Mouse (Mus musculus): ENCODE results near the gene H2-DMb1. TPM values are rescaled to one million over a fixed set of nuclear protein-coding genes. Genes with fewer than 3 reads are reported as not detected.

Gene H2-DMb1
- polyA plus RNA-seq, 1 experiment from 2014 or later, result 0.38 TPM

DNA sequence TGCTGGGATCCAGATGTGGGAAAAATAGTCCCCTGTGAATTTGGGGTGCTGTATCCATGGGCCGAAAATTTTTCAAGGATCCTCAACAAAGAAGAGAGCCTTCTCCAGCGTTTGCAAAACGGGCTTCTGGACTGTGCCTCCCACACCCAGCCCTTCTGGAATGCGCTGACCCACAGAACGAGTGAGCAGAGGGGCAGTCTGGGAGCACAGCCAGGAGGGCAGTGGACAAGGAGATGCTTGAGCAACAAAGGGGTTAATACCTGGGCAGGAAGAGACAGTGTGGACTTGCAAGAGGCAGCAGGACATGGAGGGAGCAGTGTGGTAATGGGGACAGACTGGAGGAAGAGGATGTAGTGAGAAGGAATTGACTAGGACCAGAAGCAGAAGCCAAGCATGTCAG is 2.7 kb downstream of the H2-DMb1 start:
- H3K4me3 ChIP-seq (ENCODE audit: control insufficient read depth in 1 of 2, insufficient read depth in 1 of 2, low read depth in 1 of 2, low read length in 2 of 2), result no peak overlapping the region
- no peak overlapping the region for H3K9ac ChIP-seq (ENCODE audit: low read length)
- no peak for ATAC-seq (ENCODE audit: insufficient number of reproducible peaks, insufficient read depth, low FRiP score, low read depth)
- no peaks in the 10 kb centered on the region for H3K4me1 ChIP-seq (ENCODE audit: control insufficient read depth in 2 of 2, insufficient read depth in 2 of 2, low read length in 2 of 2)
- no peak overlapping the region for H3K4me2 ChIP-seq (ENCODE audit: low read length)
- no peaks in the 10 kb centered on the region for H3K27me3 ChIP-seq (ENCODE audit: control insufficient read depth, insufficient read depth, low read length)
- H3K27ac ChIP-seq (replicated peaks in 1 of 2; ENCODE audit: control insufficient read depth in 1 of 2, insufficient read depth in 1 of 2, low read depth in 2 of 2, low read length in 2 of 2), result no peak overlapping the region
- no peaks in the 10 kb centered on the region for H3K9me3 ChIP-seq (ENCODE audit: control insufficient read depth, low read length)
- H3K36me3 ChIP-seq (ENCODE audit: control insufficient read depth, insufficient read depth, low read length), result no peaks in the 10 kb centered on the region
- 37% methylated on average over 5 of the region's 5 CpGs for WGBS

DNA sequence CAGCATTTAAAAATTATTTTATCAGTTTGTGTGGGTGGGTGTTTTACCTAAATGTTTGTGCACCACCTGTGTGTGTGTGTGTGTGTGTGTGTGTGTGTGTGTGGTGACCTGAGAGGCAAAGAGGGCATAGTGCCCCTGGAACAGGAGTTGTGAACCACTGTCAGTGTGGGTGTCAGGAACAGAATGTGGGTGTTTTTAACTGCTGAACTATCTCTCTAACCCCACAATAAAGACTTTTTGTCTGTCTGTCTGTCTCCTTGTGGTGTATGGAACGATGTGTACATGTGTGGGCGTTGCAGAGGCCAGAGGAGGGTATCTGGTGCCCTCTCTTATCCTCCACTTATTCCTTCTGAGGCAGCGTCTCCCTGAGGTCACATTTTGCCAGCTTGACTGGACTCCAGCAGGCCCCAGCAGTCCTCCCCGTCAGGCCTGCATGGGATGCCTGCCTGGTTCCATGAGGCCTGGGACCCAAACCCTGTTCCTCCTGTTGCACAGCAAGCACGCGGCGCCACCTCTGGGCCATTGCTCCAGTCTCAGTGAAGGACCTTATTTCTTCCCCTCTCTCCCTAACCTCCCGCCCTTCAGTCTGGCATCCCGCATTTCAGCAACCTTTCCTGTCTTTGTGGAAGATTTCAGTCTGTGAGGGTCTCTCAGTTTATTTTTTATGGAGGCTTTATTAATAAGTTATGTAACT is 11.5 kb downstream of the H2-DMb1 start:
- no peaks in the 10 kb centered on the region for H3K36me3 ChIP-seq (ENCODE audit: control insufficient read depth, insufficient read depth, low read length)
- H3K9ac ChIP-seq (ENCODE audit: low read length), result no peak overlapping the region
- no peak overlapping the region for H3K27ac ChIP-seq (replicated peaks in 1 of 2; ENCODE audit: control insufficient read depth in 1 of 2, insufficient read depth in 1 of 2, low read depth in 2 of 2, low read length in 2 of 2)
- 0 out of 2 replicates have a peak, but pooled peaks cover 4% of the 10 kb centered on the region for H3K9me3 ChIP-seq (ENCODE audit: control insufficient read depth, low read length)
- ATAC-seq (ENCODE audit: insufficient number of reproducible peaks, insufficient read depth, low FRiP score, low read depth), result no peak
- no peak overlapping the region for H3K4me2 ChIP-seq (ENCODE audit: low read length)
- WGBS, result 30% methylated on average over 9 of the region's 9 CpGs
- 0 out of 2 replicates have a peak, but pooled peaks cover 3% of the 10 kb centered on the region for H3K27me3 ChIP-seq (ENCODE audit: control insufficient read depth, insufficient read depth, low read length)
- H3K4me3 ChIP-seq (ENCODE audit: control insufficient read depth in 1 of 2, insufficient read depth in 1 of 2, low read depth in 1 of 2, low read length in 2 of 2), result no peak overlapping the region
- no peaks in the 10 kb centered on the region for H3K4me1 ChIP-seq (ENCODE audit: control insufficient read depth in 2 of 2, insufficient read depth in 2 of 2, low read length in 2 of 2)

DNA sequence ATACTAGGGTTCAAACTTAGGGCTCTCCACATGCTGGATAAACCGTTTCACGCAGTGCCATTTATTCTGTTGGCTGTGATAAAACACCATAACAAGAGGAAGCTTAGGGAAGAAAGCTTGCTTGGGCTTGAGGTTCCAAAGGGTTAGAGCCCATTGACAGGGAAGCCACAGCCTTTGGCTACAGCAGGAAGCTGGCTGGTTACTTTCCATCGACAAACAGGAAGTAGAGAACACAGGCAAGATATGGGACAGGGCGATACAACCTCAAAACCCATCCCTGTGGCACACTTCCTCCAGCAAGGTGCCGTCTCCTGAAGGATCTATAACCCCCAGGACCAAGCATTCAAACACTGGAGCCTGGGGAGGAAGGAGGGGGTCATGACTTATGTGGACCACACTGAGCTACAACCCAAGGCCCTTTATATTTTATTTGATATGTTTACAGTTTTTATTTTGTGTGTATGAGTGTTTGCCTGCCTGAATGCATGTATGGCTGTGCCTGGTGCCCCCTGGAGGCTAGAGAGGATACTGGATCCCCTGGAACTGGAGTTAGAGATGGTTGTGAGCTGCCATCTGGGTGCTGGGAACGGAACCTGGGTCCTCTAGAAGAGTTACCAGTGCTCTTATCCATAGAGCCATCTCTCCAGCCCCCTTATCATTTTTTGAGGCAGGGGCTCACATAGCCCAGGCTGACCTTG is 12.3 kb downstream of the H2-DMb1 start:
- 68% methylated on average over 6 of the region's 6 CpGs for WGBS
- Histone ChIP-seq H3K27ac (replicated peaks in 1 of 2; ENCODE audit: control insufficient read depth in 1 of 2, insufficient read depth in 1 of 2, low read depth in 2 of 2, low read length in 2 of 2) (no peak overlapping the region), H3K4me1 (ENCODE audit: control insufficient read depth in 2 of 2, insufficient read depth in 2 of 2, low read length in 2 of 2) (no peaks in the 10 kb centered on the region), H3K36me3 (ENCODE audit: control insufficient read depth, insufficient read depth, low read length) (no peaks in the 10 kb centered on the region), H3K27me3 (ENCODE audit: control insufficient read depth, insufficient read depth, low read length) (0 out of 2 replicates have a peak, but pooled peaks cover 3% of the 10 kb centered on the region), H3K9ac (ENCODE audit: low read length) (no peak overlapping the region), H3K4me2 (ENCODE audit: low read length) (no peak overlapping the region), H3K9me3 (ENCODE audit: control insufficient read depth, low read length) (0 out of 2 replicates have a peak, but pooled peaks cover 4% of the 10 kb centered on the region), H3K4me3 (ENCODE audit: control insufficient read depth in 1 of 2, insufficient read depth in 1 of 2, low read depth in 1 of 2, low read length in 2 of 2) (no peak overlapping the region)
- no peak for ATAC-seq (ENCODE audit: insufficient number of reproducible peaks, insufficient read depth, low FRiP score, low read depth)

DNA sequence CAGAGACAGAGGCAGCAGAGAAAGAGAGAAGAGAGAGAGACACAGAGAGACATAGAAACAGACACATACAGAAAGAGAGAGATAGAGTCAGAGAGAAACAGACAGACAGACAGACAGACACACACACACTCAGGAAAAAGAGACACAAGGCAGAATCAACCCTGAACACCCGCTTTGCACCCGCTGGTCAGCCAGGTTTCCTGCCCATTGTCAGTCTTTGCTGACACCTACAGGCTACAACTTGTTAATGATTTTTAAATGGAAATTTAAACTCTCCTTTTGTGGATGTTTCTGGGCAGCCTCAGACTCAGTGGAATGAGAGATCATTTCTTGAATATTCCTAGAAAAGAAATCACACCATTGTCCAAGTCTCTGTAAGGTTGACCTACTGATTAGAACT is 16.4 kb downstream of the H2-DMb1 start:
- Histone ChIP-seq H3K4me3 (ENCODE audit: control insufficient read depth in 1 of 2, insufficient read depth in 1 of 2, low read depth in 1 of 2, low read length in 2 of 2) (no peak overlapping the region), H3K9ac (ENCODE audit: low read length) (no peak overlapping the region), H3K36me3 (ENCODE audit: control insufficient read depth, insufficient read depth, low read length) (no peaks in the 10 kb centered on the region), H3K4me2 (ENCODE audit: low read length) (no peak overlapping the region), H3K27me3 (ENCODE audit: control insufficient read depth, insufficient read depth, low read length) (0 out of 2 replicates have a peak, but pooled peaks cover 3% of the 10 kb centered on the region), H3K9me3 (ENCODE audit: control insufficient read depth, low read length) (peaks cover 9% of the 10 kb centered on the region), H3K27ac (replicated peaks in 1 of 2; ENCODE audit: control insufficient read depth in 1 of 2, insufficient read depth in 1 of 2, low read depth in 2 of 2, low read length in 2 of 2) (no peak overlapping the region), H3K4me1 (ENCODE audit: control insufficient read depth in 2 of 2, insufficient read depth in 2 of 2, low read length in 2 of 2) (no peaks in the 10 kb centered on the region)
- 0% methylated on average over 2 of the region's 2 CpGs for WGBS
- no peak for ATAC-seq (ENCODE audit: insufficient number of reproducible peaks, insufficient read depth, low FRiP score, low read depth)

DNA sequence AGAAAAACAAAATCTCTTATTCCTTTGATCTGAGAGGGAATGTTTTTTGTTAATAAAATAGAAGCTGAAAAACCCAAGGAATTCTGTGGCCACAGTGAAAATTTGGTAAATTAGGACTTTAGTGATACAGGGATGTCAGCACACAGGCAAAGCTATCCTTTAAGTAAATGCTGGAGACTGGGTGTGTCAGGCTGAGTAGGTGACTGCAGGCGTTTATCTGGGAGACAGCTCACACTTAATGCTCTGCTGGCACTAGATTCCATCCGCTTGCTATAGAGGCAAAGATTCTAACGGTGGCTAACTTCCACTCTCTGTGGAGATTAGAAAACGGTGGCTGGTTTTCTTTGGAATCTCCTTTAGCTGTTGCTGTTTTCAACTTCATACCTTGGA is 17.6 kb downstream of the H2-DMb1 start:
- peaks cover 8% of the 10 kb centered on the region for H3K9me3 ChIP-seq (ENCODE audit: control insufficient read depth, low read length)
- H3K27ac ChIP-seq (replicated peaks in 1 of 2; ENCODE audit: control insufficient read depth in 1 of 2, insufficient read depth in 1 of 2, low read depth in 2 of 2, low read length in 2 of 2), result no peak overlapping the region
- no peak overlapping the region for H3K4me3 ChIP-seq (ENCODE audit: control insufficient read depth in 1 of 2, insufficient read depth in 1 of 2, low read depth in 1 of 2, low read length in 2 of 2)
- WGBS, result 19% methylated on average over 4 of the region's 4 CpGs
- no peaks in the 10 kb centered on the region for H3K4me1 ChIP-seq (ENCODE audit: control insufficient read depth in 2 of 2, insufficient read depth in 2 of 2, low read length in 2 of 2)
- ATAC-seq (ENCODE audit: insufficient number of reproducible peaks, insufficient read depth, low FRiP score, low read depth), result no peak
- H3K27me3 ChIP-seq (ENCODE audit: control insufficient read depth, insufficient read depth, low read length), result 0 out of 2 replicates have a peak, but pooled peaks cover 3% of the 10 kb centered on the region
- no peak overlapping the region for H3K9ac ChIP-seq (ENCODE audit: low read length)
- H3K4me2 ChIP-seq (ENCODE audit: low read length), result no peak overlapping the region
- no peaks in the 10 kb centered on the region for H3K36me3 ChIP-seq (ENCODE audit: control insufficient read depth, insufficient read depth, low read length)

DNA sequence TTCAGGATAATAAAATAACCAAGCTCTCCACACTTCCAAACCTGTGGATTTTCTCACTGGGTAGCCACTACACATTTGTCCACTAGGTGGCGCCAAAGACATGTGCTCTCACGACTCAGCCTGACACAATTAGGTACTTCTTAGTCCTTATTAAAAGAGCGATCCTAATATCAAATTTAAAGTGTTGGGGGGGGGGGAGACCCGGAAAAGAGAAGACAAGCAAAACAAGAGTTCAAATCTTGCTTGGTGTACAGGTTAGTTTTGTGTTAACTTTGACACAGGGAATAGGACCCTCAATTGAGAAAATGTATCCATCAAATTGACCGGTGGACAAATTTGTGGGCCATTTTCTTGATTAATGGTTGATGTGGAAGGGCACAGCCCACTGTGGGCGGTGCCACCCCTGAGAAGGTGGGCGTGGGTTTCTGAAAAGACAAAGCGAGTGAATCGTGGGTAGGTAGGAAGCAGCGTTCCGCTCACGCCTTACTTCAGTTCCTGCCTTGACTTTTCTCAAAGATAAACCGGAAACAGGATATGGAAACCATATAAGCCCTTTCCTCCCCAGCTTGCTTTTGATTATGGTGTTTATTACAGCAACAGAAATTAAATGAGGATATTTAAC is 18.1 kb downstream of the H2-DMb1 start:
- no peak for ATAC-seq (ENCODE audit: insufficient number of reproducible peaks, insufficient read depth, low FRiP score, low read depth)
- no peak overlapping the region for H3K9ac ChIP-seq (ENCODE audit: low read length)
- peaks cover 5% of the 10 kb centered on the region for H3K9me3 ChIP-seq (ENCODE audit: control insufficient read depth, low read length)
- no peaks in the 10 kb centered on the region for H3K4me1 ChIP-seq (ENCODE audit: control insufficient read depth in 2 of 2, insufficient read depth in 2 of 2, low read length in 2 of 2)
- H3K4me2 ChIP-seq (ENCODE audit: low read length), result 0 out of 2 replicates have a peak overlapping the region, but pooled peaks have one; percentile 13
- H3K27ac ChIP-seq (replicated peaks in 1 of 2; ENCODE audit: control insufficient read depth in 1 of 2, insufficient read depth in 1 of 2, low read depth in 2 of 2, low read length in 2 of 2), result no peak overlapping the region
- no peaks in the 10 kb centered on the region for H3K36me3 ChIP-seq (ENCODE audit: control insufficient read depth, insufficient read depth, low read length)
- 32% methylated on average over 13 of the region's 13 CpGs for WGBS
- H3K4me3 ChIP-seq (ENCODE audit: control insufficient read depth in 1 of 2, insufficient read depth in 1 of 2, low read depth in 1 of 2, low read length in 2 of 2), result no peak overlapping the region
- H3K27me3 ChIP-seq (ENCODE audit: control insufficient read depth, insufficient read depth, low read length), result 0 out of 2 replicates have a peak, but pooled peaks cover 3% of the 10 kb centered on the region

DNA sequence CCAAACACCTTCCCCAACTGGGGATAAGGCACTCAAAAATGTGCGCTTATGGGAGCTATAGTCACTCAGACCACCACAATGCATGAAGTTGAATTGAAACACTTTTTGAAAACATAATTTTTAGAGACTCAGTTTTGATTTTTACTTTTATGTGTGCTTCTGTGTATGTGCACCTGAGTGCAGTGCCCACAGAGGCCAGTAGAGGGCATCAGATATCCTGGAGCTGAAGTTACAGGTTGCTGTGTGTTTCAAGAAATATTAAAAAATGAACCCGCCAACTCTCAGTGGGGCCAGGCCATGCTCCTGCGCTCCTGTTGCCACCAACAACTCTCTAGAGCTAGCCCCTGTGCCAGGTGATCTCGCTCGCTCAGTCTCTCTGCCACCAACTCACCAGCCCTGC is 19.7 kb downstream of the H2-DMb1 start:
- no peaks in the 10 kb centered on the region for H3K36me3 ChIP-seq (ENCODE audit: control insufficient read depth, insufficient read depth, low read length)
- H3K27ac ChIP-seq (replicated peaks in 1 of 2; ENCODE audit: control insufficient read depth in 1 of 2, insufficient read depth in 1 of 2, low read depth in 2 of 2, low read length in 2 of 2), result no peak overlapping the region
- H3K9me3 ChIP-seq (ENCODE audit: control insufficient read depth, low read length), result peaks cover 13% of the 10 kb centered on the region
- ATAC-seq (ENCODE audit: insufficient number of reproducible peaks, insufficient read depth, low FRiP score, low read depth), result no peak
- no peak overlapping the region for H3K4me2 ChIP-seq (ENCODE audit: low read length)
- 93% methylated on average over 5 of the region's 5 CpGs for WGBS
- H3K27me3 ChIP-seq (ENCODE audit: control insufficient read depth, insufficient read depth, low read length), result 0 out of 2 replicates have a peak, but pooled peaks cover 3% of the 10 kb centered on the region
- H3K4me1 ChIP-seq (ENCODE audit: control insufficient read depth in 2 of 2, insufficient read depth in 2 of 2, low read length in 2 of 2), result no peaks in the 10 kb centered on the region
- H3K9ac ChIP-seq (ENCODE audit: low read length), result no peak overlapping the region
- H3K4me3 ChIP-seq (ENCODE audit: control insufficient read depth in 1 of 2, insufficient read depth in 1 of 2, low read depth in 1 of 2, low read length in 2 of 2), result no peak overlapping the region

All from heart, embryonic 14.5 days (tissue).